Mouse (Mus musculus): Measurements from ENCODE around the gene Gpm6b. TPM values are rescaled to one million over a fixed set of nuclear protein-coding genes. Genes with fewer than 3 reads are reported as not detected.

Gene Gpm6b
- polyA plus RNA-seq, 1 experiment from 2014 or later: 24.2 TPM

DNA sequence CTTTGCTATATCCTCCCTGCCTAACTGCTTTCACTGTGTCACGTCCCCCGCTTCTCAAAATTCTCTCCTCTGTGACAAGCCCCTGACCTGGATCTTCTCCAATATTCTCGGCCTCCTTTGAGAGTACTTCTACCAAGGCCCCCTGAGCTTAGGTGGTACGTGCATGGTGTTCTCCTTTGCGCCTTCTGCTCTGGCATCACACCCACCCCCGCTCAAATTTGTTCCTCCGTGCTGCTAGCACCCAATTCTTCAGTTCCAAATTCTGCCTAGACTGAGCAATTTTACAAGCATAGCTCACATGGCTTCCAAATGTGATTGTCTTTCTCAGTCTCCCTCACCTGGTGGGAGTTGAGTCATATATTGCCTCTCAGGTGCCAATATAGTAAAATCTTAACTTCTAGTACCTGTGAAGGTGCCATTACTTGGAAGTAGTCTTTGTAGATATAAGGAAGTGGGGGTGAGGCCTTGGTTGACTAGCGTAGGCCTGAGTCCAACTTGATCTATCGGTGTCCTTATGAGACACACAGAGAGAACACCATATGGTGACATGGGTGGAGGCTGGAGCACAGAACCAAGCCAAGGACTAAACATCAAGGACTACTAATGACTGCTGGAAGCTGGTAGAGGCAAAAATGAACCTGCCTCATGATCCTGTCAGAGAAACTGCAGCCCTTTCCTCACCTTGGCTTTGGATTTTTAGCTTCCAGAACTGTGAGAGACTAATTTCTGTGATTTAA is 100.2 kb downstream of the Gpm6b start:
- no peak overlapping the region for H3K4me3 ChIP-seq (ENCODE audit: low read depth, low read length)
- DNase-seq (ENCODE audit: low spot score) (no peak), ATAC-seq (replicated peaks; ENCODE audit: low FRiP score, low TSS enrichment, low read depth) (no peak)
- WGBS: 92% methylated on average over 9 of the region's 9 CpGs
- no peak overlapping the region for H3K27ac ChIP-seq (ENCODE audit: low read depth)
- no peak overlapping the region for H3K9ac ChIP-seq (ENCODE audit: low read length)
- 0 out of 2 replicates have a peak, but pooled peaks cover 5% of the 10 kb centered on the region for H3K27me3 ChIP-seq (replicated peaks; ENCODE audit: control insufficient read depth, insufficient read depth, low read length)
- H3K36me3 ChIP-seq (ENCODE audit: control insufficient read depth, insufficient read depth, low read length): no peaks in the 10 kb centered on the region
- no peak overlapping the region for H3K4me2 ChIP-seq (ENCODE audit: low read length)
- H3K4me1 ChIP-seq (replicated peaks; ENCODE audit: control insufficient read depth, insufficient read depth, low read length): no peaks in the 10 kb centered on the region
- H3K9me3 ChIP-seq (ENCODE audit: control insufficient read depth, low read length): no peaks in the 10 kb centered on the region

DNA sequence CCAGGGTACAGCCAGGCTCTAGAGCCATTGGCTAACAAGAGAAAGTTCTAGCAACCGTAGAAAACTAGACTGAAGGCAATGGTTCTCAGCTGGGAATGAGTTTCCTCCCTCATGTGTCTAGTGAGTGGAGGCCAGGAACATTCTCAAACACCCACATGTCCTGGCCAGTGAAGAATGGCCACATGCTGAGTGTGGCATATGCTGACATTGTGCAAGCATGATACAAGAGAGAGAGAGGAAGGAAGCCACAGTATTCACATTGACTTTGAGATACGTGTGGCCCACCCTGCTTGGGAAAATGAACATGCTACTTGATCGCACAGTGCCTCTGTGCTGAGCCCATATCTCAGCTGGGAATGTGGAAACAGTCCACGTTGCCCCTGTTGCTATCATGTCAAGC is 101.2 kb downstream of the Gpm6b start:
- 84% methylated on average over 4 of the region's 4 CpGs for WGBS
- H3K4me2 ChIP-seq (ENCODE audit: low read length): no peak overlapping the region
- ATAC-seq (replicated peaks; ENCODE audit: low FRiP score, low TSS enrichment, low read depth): no peak

DNA sequence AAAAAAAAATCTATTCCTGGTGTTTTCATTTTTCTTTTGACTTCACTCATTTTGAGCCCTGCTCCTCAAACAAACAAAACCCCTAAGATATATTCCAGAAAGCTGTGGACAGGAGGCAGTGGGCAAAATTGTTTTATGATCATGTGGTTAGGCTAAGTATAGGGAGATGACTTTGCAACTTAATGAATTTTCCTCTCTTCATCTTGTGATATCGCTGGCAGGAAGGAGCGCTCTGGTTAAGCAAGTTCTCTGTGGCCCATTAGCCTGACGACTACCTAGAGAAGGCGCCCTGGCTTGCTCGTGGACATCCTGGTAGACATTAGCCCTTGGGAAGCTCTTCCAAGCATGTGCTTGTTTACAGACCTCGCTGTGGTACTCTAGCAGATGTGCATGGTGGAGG is 103.1 kb downstream of the Gpm6b start:
- Histone ChIP-seq H3K27ac (ENCODE audit: low read depth) (no peak overlapping the region), H3K9ac (ENCODE audit: low read length) (no peak overlapping the region), H3K4me1 (replicated peaks; ENCODE audit: control insufficient read depth, insufficient read depth, low read length) (no peaks in the 10 kb centered on the region), H3K4me2 (ENCODE audit: low read length) (no peak overlapping the region), H3K4me3 (ENCODE audit: low read depth, low read length) (no peak overlapping the region), H3K27me3 (replicated peaks; ENCODE audit: control insufficient read depth, insufficient read depth, low read length) (0 out of 2 replicates have a peak, but pooled peaks cover 3% of the 10 kb centered on the region), H3K36me3 (ENCODE audit: control insufficient read depth, insufficient read depth, low read length) (no peaks in the 10 kb centered on the region), H3K9me3 (ENCODE audit: control insufficient read depth, low read length) (no peaks in the 10 kb centered on the region)
- DNase-seq (ENCODE audit: low spot score) (no peak), ATAC-seq (replicated peaks; ENCODE audit: low FRiP score, low TSS enrichment, low read depth) (no peak)
- 77% methylated on average over 6 of the region's 6 CpGs for WGBS

More for the DNA sequence above, 101.2 kb downstream of the Gpm6b start:
- Histone ChIP-seq H3K4me3 (ENCODE audit: low read depth, low read length) (no peak overlapping the region), H3K27ac (ENCODE audit: low read depth) (no peak overlapping the region), H3K4me1 (replicated peaks; ENCODE audit: control insufficient read depth, insufficient read depth, low read length) (no peaks in the 10 kb centered on the region), H3K36me3 (ENCODE audit: control insufficient read depth, insufficient read depth, low read length) (no peaks in the 10 kb centered on the region), H3K9ac (ENCODE audit: low read length) (no peak overlapping the region), H3K9me3 (ENCODE audit: control insufficient read depth, low read length) (no peaks in the 10 kb centered on the region), H3K27me3 (replicated peaks; ENCODE audit: control insufficient read depth, insufficient read depth, low read length) (0 out of 2 replicates have a peak, but pooled peaks cover 5% of the 10 kb centered on the region)
- DNase-seq (ENCODE audit: low spot score): no peak

DNA sequence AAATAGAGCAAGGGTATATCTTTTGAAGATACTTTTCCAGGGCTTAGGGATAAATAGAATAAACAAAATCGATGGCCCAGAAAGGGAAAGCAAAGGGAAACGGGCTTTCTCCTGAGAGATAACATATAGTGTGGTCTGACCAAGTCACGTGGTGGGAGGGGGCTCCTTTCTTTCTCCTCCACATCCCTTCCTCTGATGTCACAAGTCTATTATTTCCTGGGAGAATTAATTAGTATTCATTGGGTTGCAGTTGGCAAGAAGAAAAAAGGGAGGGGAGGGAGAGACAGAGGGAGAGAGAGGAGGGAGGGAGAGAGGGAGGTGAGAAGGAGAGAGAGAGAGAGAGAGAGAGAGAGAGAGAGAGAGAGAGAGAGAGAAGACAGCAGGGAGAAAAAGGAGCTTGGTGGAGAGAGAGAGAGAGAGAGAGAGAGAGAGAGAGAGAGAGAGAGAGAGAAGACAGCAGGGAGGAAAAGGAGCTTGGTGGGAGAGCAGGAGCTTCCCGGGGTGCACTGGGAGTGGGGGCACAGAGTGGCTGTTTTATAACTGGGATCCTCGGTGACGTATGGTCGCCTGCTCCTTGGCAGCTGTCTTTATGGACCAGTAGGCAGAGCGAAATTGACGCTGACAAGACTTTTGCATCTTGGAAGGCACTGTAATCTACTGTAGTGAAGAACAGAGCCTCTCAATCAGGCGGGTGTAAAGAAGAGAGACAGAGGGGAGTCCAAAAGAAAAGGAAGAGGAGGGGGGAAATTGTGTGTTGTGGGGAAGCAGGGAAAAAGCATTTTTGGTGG is 105.7 kb downstream of the Gpm6b start:
- Histone ChIP-seq H3K9ac (ENCODE audit: low read length) (no peak overlapping the region), H3K27me3 (replicated peaks; ENCODE audit: control insufficient read depth, insufficient read depth, low read length) (0 out of 2 replicates have a peak, but pooled peaks cover 7% of the 10 kb centered on the region), H3K4me1 (replicated peaks; ENCODE audit: control insufficient read depth, insufficient read depth, low read length) (no peaks in the 10 kb centered on the region), H3K9me3 (ENCODE audit: control insufficient read depth, low read length) (no peaks in the 10 kb centered on the region), H3K4me3 (ENCODE audit: low read depth, low read length) (peak overlapping the region; percentile 10; the same call in 1 of the 2 replicates), H3K27ac (ENCODE audit: low read depth) (no peak overlapping the region), H3K4me2 (ENCODE audit: low read length) (peak overlapping the region; percentile 31), H3K36me3 (ENCODE audit: control insufficient read depth, insufficient read depth, low read length) (no peaks in the 10 kb centered on the region)
- ATAC-seq (replicated peaks; ENCODE audit: low FRiP score, low TSS enrichment, low read depth): no peak
- no peak for DNase-seq (ENCODE audit: low spot score)
- 18% methylated on average over 10 of the region's 10 CpGs for WGBS

DNA sequence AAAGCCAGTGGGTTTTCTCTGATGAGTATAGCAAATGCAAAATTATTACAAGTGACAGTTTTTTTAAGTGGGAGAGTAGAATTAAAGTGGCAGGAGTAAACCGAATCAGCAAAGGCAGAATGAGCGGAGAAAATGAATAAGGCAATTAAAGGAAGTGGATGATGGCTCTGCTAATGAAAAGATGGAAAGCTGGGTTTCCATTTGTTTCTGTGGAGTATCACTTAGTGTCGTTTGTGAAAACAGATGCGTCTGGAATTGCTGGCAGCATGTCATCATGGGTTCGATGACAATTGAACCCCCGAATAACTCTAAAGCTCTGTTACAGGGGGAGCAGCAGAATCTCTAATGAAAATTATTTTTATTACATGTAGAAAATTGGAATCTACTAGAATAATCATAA is 109.4 kb downstream of the Gpm6b start:
- H3K9me3 ChIP-seq (ENCODE audit: control insufficient read depth, low read length): no peaks in the 10 kb centered on the region
- 68% methylated on average over 6 of the region's 6 CpGs for WGBS
- no peaks in the 10 kb centered on the region for H3K36me3 ChIP-seq (ENCODE audit: control insufficient read depth, insufficient read depth, low read length)
- H3K4me3 ChIP-seq (ENCODE audit: low read depth, low read length): no peak overlapping the region
- no peak overlapping the region for H3K9ac ChIP-seq (ENCODE audit: low read length)
- H3K27ac ChIP-seq (ENCODE audit: low read depth): no peak overlapping the region
- H3K4me2 ChIP-seq (ENCODE audit: low read length): no peak overlapping the region
- DNase-seq (ENCODE audit: low spot score): no peak
- ATAC-seq (replicated peaks; ENCODE audit: low FRiP score, low TSS enrichment, low read depth): no peak
- H3K27me3 ChIP-seq (replicated peaks; ENCODE audit: control insufficient read depth, insufficient read depth, low read length): peaks cover 7% of the 10 kb centered on the region; the same call in 1 of the 2 replicates
- no peaks in the 10 kb centered on the region for H3K4me1 ChIP-seq (replicated peaks; ENCODE audit: control insufficient read depth, insufficient read depth, low read length)

DNA sequence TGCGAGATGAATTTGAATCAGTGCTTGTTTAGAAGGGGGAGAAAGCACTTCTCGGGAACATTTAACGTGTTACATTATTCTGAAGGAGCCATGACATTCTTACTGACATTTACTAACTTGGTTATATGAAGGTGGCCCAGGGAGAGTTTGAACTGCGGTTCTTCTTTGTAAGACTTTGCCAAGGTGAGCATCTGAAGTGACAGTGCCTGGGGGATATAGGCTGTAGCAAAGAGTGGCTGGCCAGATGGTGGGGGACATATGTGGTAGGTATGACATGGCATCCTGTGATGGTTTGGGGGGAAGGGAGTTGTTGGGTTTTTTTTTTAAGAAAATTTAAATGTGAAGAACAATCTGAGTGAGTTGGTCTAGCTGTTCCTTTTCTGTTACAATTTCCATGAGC is 109.9 kb downstream of the Gpm6b start:
- ATAC-seq (replicated peaks; ENCODE audit: low FRiP score, low TSS enrichment, low read depth) (no peak), DNase-seq (ENCODE audit: low spot score) (no peak)
- 83% methylated on average over 4 of the region's 4 CpGs for WGBS
- Histone ChIP-seq H3K9me3 (ENCODE audit: control insufficient read depth, low read length) (no peaks in the 10 kb centered on the region), H3K27ac (ENCODE audit: low read depth) (no peak overlapping the region), H3K4me2 (ENCODE audit: low read length) (no peak overlapping the region), H3K4me3 (ENCODE audit: low read depth, low read length) (no peak overlapping the region), H3K27me3 (replicated peaks; ENCODE audit: control insufficient read depth, insufficient read depth, low read length) (peaks cover 7% of the 10 kb centered on the region; the same call in 1 of the 2 replicates), H3K36me3 (ENCODE audit: control insufficient read depth, insufficient read depth, low read length) (no peaks in the 10 kb centered on the region), H3K4me1 (replicated peaks; ENCODE audit: control insufficient read depth, insufficient read depth, low read length) (no peaks in the 10 kb centered on the region), H3K9ac (ENCODE audit: low read length) (no peak overlapping the region)

DNA sequence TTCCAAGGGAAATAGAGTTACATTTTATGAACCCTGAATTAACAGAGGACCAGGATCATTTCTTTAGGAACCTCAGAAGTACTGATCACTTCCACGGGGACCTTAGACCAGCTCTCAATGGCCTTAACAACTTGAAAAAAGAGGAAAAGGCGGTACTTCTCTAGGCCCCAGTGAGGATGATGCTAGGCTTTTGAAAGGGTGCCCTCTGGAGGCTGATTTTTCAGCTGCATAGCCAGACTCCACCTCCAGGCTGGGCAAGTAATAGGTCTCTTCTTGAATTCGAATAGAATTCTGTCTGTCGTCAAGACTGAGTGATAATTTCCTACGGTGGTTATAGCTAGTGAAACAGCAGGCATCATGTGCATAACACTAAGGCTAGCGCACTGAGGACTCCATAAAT is 113.1 kb downstream of the Gpm6b start:
- Histone ChIP-seq H3K9ac (ENCODE audit: low read length) (no peak overlapping the region), H3K27me3 (replicated peaks; ENCODE audit: control insufficient read depth, insufficient read depth, low read length) (peaks cover 4% of the 10 kb centered on the region; the same call in 1 of the 2 replicates), H3K4me2 (ENCODE audit: low read length) (no peak overlapping the region), H3K4me3 (ENCODE audit: low read depth, low read length) (no peak overlapping the region), H3K36me3 (ENCODE audit: control insufficient read depth, insufficient read depth, low read length) (no peaks in the 10 kb centered on the region), H3K9me3 (ENCODE audit: control insufficient read depth, low read length) (no peaks in the 10 kb centered on the region), H3K27ac (ENCODE audit: low read depth) (no peak overlapping the region), H3K4me1 (replicated peaks; ENCODE audit: control insufficient read depth, insufficient read depth, low read length) (no peaks in the 10 kb centered on the region)
- 28% methylated on average over 6 of the region's 6 CpGs for WGBS
- DNase-seq (ENCODE audit: low spot score): peak; percentile 62
- ATAC-seq (replicated peaks; ENCODE audit: low FRiP score, low TSS enrichment, low read depth): no peak

DNA sequence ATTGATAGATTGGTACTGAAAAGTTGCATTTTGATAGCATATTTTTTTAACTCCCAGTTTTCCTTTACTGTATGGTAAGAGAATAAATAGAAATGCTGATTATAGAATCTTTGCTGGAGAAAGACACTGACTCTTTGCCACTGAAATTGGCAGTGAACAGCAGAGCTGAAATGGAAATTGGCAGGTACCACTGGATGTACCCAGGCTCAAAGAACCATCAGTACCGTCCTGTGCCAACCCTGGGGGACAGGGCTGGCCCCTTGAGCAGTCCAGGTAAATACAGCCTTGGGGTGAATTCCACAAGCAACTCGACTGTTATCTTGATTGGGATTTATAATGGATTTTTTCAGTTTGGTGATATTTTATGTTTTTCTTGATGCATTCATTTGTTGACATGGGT is 114.7 kb downstream of the Gpm6b start:
- no peak for DNase-seq (ENCODE audit: low spot score)
- WGBS: 43% methylated on average over 2 of the region's 2 CpGs
- Histone ChIP-seq H3K27me3 (replicated peaks; ENCODE audit: control insufficient read depth, insufficient read depth, low read length) (peaks cover 3% of the 10 kb centered on the region; the same call in 1 of the 2 replicates), H3K4me1 (replicated peaks; ENCODE audit: control insufficient read depth, insufficient read depth, low read length) (no peaks in the 10 kb centered on the region), H3K27ac (ENCODE audit: low read depth) (no peak overlapping the region), H3K4me3 (ENCODE audit: low read depth, low read length) (no peak overlapping the region), H3K9me3 (ENCODE audit: control insufficient read depth, low read length) (no peaks in the 10 kb centered on the region), H3K4me2 (ENCODE audit: low read length) (no peak overlapping the region), H3K36me3 (ENCODE audit: control insufficient read depth, insufficient read depth, low read length) (no peaks in the 10 kb centered on the region), H3K9ac (ENCODE audit: low read length) (no peak overlapping the region)
- no peak for ATAC-seq (replicated peaks; ENCODE audit: low FRiP score, low TSS enrichment, low read depth)
